Mouse (Mus musculus) liver, adult 2 months (tissue): ENCODE results near the gene Hoxd4.

Experiments used
- CTCF ChIP-seq: fragments of 200-500 bp; IDR thresholded peaks from 2 replicates; pipeline ENCODE4 v1.5.1; 2011; ENCODE audit warnings: low read depth, low read length, control low read depth
- POLR2A ChIP-seq: fragments of 200-500 bp; IDR thresholded peaks from 2 replicates; pipeline ENCODE4 v1.6.1; 2011; ENCODE audit warnings: low read length, control low read depth; ENCODE audit not compliant: insufficient read depth; ENCODE audit errors: extremely low read depth

DNA sequence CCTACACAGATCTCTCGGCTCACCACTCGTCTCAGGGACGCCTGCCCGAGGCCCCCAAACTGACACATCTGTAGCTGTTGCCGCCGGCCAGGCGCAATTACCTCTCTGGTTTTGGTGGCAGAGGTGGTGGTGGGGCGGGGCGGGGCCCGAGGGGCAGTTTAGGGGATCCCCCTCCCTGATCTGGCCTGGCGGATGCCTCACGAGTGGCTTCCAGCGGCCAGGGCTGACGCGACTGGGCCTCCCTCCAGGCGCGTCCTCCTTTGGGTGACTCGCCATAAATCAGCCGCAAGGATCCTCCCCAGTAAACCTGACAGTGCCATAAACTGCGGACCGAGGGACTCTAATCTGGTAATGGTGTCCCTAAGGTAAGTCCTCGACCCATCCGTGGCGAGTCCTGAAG is 35.3 kb downstream of the Hoxd4 start:
- TF ChIP-seq CTCF, result no peak
- TF ChIP-seq POLR2A, result no peak
